Mouse (Mus musculus) left cerebral cortex, postnatal 36 days (tissue): ENCODE measurements around the gene Tube1. TPM values are rescaled to one million over a fixed set of nuclear protein-coding genes. Genes with fewer than 3 reads are reported as not detected.
"Not testable (repeated sequence)": the region's sequence is repeated elsewhere in the genome, so short reads cannot be mapped to it uniquely, and the experiment has no call there.

Experiments
- DNase-seq, 2 experiments: peaks; one replicate each; pipeline ENCODE4 v3.0.0; 2021 to 2022; ENCODE audit warnings: low spot score in 2 of 2, mixed read lengths in 1 of 2
- intact Hi-C: fragments of 180-260 bp; cut with DNase I; formaldehyde crosslinking; loops from one replicate; pipeline ENCODE4 v1.15.1; 2025
- total RNA-seq, 2 experiments: library from RNA; stranded (reverse); gene quantifications; 2 replicates each; pipeline ENCODE4 v1.2.3; 2021

The Tube1 gene
- total RNA-seq, 2 experiments from 2014 or later, result 2.8 to 3.7 TPM

GRCm38 (mm10) chr10:39165632-39166115, 31.9 kb downstream of the Tube1 start:
- DNase-seq, result peak; percentile 66
- intact Hi-C loops, result loop anchor here (10.0 kb wide), 1 partner anchor 469 kb away; no protein-coding TSS in a partner anchor

DNA sequence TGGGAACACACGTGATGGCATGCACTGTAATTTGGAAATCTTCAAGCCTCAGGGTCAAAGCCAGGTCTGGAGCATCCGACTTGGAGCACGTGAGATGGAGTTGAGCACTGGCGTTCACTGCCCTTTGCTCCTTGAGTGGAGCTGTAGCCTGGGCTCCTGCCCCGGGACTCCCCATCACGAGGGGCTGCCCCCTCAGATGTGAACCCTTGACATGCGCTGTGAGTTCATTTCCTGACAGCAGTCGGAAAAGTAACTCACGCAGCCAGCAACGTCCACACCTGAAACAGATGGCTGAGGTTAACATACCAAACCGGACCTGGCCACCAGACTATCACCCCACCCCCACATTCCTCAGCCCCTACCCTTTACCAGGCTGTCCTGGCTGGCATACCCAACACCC, 33.8 kb downstream of the Tube1 start:
- no peak for DNase-seq
- intact Hi-C loops, result loop anchor here (10.0 kb wide), 1 partner anchor 467 kb away; no protein-coding TSS in a partner anchor

- intact Hi-C loops, result loop anchor here (5.0 to 10.0 kb wide), 4 partner anchors 58 to 563 kb away; partner anchors contain the start of gene Rev3l
- no peak for DNase-seq
These were observed 35.9 kb downstream of the Tube1 start for GRCm38 (mm10) chr10:39169642-39170041.

GRCm38 (mm10) chr10:39170181-39170580, 36.4 kb downstream of the Tube1 start:
- peak; percentile 55 to 65 for DNase-seq
- intact Hi-C loops, result loop anchor here (5.0 kb wide), 3 partner anchors 57 to 562 kb away; partner anchors contain the start of gene Rev3l

DNA sequence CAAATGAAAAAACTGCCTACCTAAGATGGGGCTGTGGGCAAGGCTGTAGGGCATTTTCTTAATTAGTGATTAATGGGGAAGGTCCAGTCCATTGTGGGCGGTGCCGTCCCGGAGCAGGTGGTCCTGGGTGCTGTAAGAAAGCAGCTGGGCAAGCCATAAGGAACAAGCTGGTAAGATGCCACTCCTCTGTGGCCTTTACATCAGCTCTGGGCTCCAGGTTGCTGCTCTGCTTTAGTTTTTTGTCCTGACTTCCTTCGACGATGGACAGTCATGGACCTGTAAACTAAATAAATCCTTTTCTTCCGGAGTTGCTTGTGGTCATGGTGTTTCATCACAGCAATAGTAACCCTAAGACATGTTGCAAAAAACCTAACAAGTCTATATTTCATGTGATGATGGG, 36.9 kb downstream of the Tube1 start:
- intact Hi-C loops, result loop anchor here (1.0 to 5.0 kb wide), 4 partner anchors 57 to 562 kb away; partner anchors contain the start of gene Rev3l
- no peak for DNase-seq

DNA sequence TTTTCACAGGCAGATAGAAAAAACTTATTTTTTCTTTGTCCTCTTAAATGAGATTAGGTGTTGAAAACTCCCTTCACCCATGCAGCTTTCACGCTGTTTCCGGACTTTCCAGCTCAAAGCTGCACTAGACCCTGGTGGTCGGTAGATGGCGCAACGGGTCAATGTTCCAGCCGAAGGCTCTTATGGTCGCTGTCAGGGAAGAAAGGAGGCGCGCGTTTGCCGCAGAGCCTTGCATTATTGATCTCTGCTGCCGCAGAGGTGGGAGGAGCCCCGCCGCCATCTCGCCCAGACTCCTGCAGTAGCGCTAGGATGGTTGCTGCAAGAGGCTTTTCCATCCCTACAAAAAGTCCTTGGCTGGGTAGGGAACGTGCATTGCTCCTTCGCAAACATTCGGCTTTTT, 37.4 kb downstream of the Tube1 start:
- intact Hi-C loops, result loop anchor here (1.0 to 5.0 kb wide), 4 partner anchors 56 to 561 kb away; partner anchors contain the start of gene Rev3l
- peak; percentile 89 to 94 for DNase-seq

DNA sequence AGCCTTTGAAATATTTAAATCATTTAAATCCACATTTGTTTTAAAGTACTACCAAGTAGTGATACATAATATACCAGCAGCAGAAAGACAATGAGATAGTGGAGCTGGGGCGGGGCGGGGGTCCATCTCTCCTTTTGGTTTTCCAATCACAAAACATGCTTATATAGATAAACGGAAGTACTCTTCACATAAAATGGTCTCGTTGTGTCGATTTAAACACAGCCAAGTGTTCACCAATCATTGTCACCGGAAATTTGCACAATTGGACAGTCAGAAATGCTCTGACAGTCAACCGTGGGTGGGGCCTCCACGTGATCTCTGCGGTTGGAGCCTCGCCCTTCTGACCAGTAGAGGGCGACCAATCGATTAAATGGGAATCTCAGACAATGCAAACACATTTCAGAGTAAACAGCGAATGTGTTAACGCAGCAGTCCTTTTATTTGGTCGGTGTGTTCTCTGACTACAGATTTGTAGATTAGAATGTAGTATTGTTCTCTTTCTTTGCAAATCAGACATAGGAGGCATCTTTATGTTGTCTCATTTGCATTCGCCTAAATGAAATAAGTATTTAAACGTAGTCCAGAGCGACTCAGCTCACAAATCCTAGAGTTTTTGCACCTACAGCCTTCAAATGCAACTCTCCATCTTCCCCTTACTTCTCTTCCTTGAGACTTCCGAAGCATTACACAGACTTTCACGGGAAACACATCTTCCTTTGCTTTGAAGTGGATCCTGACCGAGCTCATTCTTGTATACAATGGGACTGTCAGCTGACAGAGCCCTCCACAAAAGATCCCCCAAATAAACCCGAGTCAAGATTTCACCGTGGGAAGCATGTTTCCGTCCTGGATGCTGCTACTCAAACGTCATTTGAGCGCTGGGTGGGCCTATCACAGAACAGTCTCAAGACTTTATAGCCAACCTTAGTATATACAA, 38.1 kb downstream of the Tube1 start:
- intact Hi-C loops, result loop anchor here (1.0 to 5.0 kb wide), 4 partner anchors 55 to 560 kb away; partner anchors contain the start of gene Rev3l

DNA sequence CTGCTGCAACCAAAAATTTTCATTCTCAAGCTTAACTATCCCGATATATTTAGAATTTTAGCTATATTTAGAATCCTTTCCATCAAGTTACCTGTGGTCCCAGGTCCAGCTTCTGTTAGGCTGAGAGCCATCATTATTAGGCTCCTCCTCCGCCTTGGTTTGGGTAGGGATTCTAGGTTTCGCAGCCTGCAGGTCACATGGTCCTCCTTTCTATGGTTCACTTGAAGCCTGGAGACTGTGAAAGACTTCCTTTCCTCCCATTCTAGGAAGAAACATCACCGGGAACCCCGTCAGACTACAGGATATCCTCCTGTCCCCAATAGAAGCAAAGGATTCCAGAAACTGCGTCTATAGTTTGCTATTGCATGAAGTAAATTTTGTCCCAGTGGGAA, 38.8 kb downstream of the Tube1 start:
- intact Hi-C loops, result loop anchor here (5.0 kb wide), 3 partner anchors 55 to 560 kb away; partner anchors contain the start of gene Rev3l

More for the DNA sequence above, 38.1 kb downstream of the Tube1 start:
- DNase-seq, result peak; percentile 78 to 85

GRCm38 (mm10) chr10:39173077-39173476, 39.3 kb downstream of the Tube1 start:
- intact Hi-C loops, result loop anchor here (5.0 kb wide), 3 partner anchors 54 to 559 kb away; partner anchors contain the start of gene Rev3l
- DNase-seq, result no peak

More for the DNA sequence above, 38.8 kb downstream of the Tube1 start:
- DNase-seq, result no peak

DNA sequence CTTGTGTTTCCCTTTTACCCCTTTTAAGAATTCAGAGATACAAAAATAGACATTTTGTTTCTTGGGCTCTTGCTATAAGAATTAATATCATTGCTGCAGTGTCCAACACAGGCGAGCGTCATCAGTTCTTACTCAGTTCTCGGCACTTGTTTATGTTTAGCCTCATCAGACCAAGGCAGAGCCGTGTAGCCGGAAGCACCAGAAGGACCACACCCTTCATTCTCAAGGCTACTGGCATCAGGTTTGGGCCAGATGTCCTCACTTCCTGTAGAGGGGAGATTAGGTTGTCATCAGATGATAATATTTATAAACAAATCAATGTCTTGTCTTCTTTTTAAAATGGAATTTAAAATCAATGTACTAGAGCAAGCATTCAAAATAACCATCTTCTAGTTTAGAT, 43.2 kb downstream of the Tube1 start:
- intact Hi-C loops, result no loop called here
- DNase-seq, result no peak

GRCm38 (mm10) chr10:39184864-39185544, 51.2 kb downstream of the Tube1 start:
- peak; percentile 46 to 61 for DNase-seq
- intact Hi-C loops, result no loop called here

DNA sequence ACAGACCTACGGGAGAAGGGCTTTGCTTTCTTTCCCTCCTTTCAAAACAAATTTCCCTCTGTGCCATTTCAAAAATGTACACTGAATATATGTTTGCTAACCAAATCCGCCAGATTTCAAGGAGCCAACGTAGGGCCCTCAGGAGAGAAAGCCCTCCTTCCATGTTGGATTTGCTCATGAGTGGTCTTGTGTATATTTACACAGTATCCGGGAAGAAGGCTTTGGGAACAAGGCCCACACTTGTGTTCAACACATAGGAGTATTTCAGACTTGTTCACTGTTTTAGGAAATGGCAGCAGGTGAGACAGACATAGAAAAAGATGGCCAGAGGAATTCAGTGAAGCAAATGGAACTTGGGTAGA, 51.8 kb downstream of the Tube1 start:
- no peak for DNase-seq
- intact Hi-C loops, result no loop called here

GRCm38 (mm10) chr10:39192673-39193072, 58.9 kb downstream of the Tube1 start:
- intact Hi-C loops, result no loop called here
- DNase-seq, result no peak

DNA sequence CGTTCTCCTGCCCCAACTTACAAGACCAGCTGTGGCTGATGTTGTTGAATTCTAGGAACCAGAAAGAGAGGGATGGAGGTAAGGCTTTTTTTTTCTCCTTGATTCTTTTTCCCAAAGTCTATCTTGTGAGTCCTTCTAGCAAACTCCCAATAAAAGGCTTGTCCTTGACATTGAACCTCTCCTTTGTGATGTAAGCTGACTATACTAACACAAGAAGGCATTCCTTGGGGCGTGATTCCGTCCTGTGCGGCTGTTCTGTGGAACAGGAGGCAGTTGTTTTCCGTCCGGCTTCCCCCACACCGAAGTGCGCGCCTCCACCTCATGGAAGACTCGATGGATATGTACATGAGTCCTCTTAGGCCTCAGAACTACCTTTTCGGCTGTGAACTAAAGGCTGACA, 64.4 kb downstream of the Tube1 start:
- intact Hi-C loops, DNase-seq: not testable (repeated sequence)

Other genes starting within 250 kb of the Tube1 start
- gene Lama4, start 168.5 kb upstream of the Tube1 start, total RNA-seq, result 10 to 100 TPM; 10.1 to 13.0 TPM
- 10 to 100 TPM; 16.1 to 18.6 TPM for gene Fam229b, start 62 bp upstream of the Tube1 start, total RNA-seq
- gene Ccn6, start 29.8 kb downstream of the Tube1 start, total RNA-seq, result under 1 TPM in 1 of 2 experiments, not detected in 1; 0.36 TPM
- gene Fyn, start 234.9 kb downstream of the Tube1 start, total RNA-seq, result 100 to 1,000 TPM; 119 to 138 TPM